Mouse (Mus musculus) liver, embryonic 14 days (tissue): Measurements from ENCODE around the gene Gm11549. TPM values are rescaled to one million over a fixed set of nuclear protein-coding genes. Genes with fewer than 3 reads are reported as not detected.

Experiments used
- polyA plus RNA-seq: library from polyadenylated mRNA; depleted of rRNA; stranded (reverse); fragments of >200 nt; gene quantifications from 2 replicates; pipeline ENCODE4 v1.2.3, GENCODE M21; 2012; rRNA removed

The Gm11549 gene
- 0.01 TPM in 1 of 2 replicates, not detected in the other for polyA plus RNA-seq

DNA sequence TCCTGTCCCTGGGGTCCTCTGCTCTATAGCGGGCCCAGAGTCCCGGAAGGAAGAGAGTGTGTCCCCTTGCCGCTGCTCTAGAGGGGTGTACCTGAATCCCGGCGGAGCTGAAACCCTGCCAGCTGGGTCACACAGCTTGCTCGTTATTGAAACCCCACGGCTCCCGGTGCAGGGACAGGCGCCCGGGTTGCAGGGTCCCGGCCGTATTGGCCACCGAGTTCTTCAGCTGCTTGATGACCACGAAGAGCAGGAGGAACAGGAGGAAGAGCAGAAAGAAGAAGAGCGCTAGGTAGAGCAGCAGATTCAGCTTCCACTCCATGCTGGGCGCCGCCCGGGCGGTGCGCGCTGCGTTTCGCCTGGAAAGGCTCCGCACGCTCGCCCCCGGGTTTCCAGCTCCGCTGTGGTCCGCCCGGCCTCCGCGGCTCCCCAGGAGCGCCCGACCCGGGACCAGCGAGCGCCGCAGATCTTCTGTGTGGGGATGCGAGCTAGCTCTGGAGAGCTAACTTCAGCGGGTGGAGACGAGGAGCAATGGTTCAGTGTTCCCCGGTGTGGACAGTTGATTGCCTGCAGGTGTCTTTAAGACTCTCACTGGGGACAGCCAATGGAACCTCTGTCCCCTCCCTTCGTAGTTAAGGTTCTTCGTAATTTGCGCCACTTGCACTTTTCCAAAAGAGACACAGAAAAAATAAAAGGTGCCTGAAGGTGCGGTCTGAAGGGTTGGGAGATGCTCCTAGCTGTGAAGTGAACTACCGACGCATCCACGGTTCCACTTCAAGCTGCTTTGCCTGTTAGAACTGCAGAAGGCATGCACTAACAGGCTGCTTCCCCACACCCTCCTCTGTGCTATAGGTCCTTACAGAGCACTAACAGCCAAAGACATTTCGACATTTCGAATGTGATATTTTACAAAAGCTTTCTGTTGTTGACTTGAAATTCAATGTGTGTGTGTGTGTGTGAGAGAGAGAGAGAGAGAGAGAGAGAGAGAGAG, at the start of gene Gm11549:
Gm11549 (minus strand) TSS at position 741 of the 988 bp plus-strand sequence.

GRCm38 (mm10) chr3:36552406-36553047, 30.9 kb upstream of the Gm11549 start, which contains the start of gene Exosc9:
TSS of gene Exosc9 (plus strand) at chr3:36552606.

DNA sequence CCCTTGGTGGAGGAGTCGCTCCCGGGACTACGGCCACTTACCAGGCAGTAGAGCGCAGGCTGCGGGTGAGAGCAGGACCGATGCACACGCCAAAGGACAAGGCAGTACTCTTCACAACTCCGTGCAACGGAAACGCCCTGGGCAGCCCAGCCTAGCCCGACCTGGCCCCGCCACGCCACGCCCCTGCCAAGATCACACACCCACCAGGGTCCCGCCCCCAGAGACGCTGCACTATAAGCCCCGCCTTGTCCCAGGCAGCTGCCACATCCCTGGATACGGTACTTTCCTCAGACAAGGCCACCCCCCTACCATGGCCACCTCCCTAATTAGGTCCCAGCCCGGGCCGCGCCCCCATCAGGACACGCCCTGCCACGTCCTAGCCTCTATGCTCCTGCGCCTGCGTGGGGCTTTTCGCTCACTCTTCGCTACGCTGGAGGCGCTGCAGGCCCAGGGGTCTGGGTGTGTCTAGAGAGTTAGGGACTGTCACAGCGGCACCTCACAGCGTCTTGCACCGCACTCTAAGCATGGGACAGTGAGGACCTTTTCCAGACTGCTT, 46.0 kb downstream of the Gm11549 start, which contains the start of the genes Anxa5 and 1810062G17Rik:
Anxa5 (minus strand) TSS at position 363 of the 556 bp plus-strand sequence.
1810062G17Rik (plus strand) TSS at position 406 of the 556 bp plus-strand sequence.

Other genes with a start within 250 kb of the Gm11549 start
- 45.5 and 53.0 TPM in 2 replicates for gene Anxa5, start 45.9 kb downstream of the Gm11549 start, polyA plus RNA-seq
- gene 1810062G17Rik, start 45.9 kb downstream of the Gm11549 start, polyA plus RNA-seq: 0.69 and 0.78 TPM in 2 replicates
- 28.0 and 33.3 TPM in 2 replicates for gene Exosc9, start 30.8 kb upstream of the Gm11549 start, polyA plus RNA-seq
- gene Ccna2, start 50.3 kb upstream of the Gm11549 start, polyA plus RNA-seq: 143 and 170 TPM in 2 replicates
- 5.9 and 6.0 TPM in 2 replicates for gene Bbs7, start 91.7 kb upstream of the Gm11549 start, polyA plus RNA-seq
- 0.25 and 0.30 TPM in 2 replicates for gene Trpc3, start 168.4 kb upstream of the Gm11549 start, polyA plus RNA-seq